Mouse (Mus musculus) liver, adult 2 months (tissue): Measurements from ENCODE around the gene Coa4. TPM values are rescaled to one million over a fixed set of nuclear protein-coding genes. Genes with fewer than 3 reads are reported as not detected.
A peak's percentile ranks its signal among the peaks of the same experiment; 100 is the strongest.

Source experiments
- DNase-seq: peaks from one replicate; pipeline ENCODE4 v3.0.0-alpha.2; 2011; ENCODE audit warnings: low read depth, low spot score; ENCODE audit errors: extremely low read depth
- H3K27ac ChIP-seq: fragments of 200-500 bp; replicated peaks from 2 replicates; pipeline ENCODE4 v1.5.1; 2012; ENCODE audit warnings: low read depth, mild to moderate bottlenecking, control low read depth, inconsistent platforms, low read length; ENCODE audit not compliant: insufficient read depth
- H3K27me3 ChIP-seq: fragments of 200-500 bp; 2 replicates; pipeline ENCODE4 v1.6.1; 2012; ENCODE audit warnings: mild to moderate bottlenecking, moderate library complexity, low read length, inconsistent platforms; ENCODE audit not compliant: control insufficient read depth, insufficient read depth
- H3K36me3 ChIP-seq: fragments of 200-500 bp; 2 replicates; pipeline ENCODE4 v1.6.1; 2012; ENCODE audit warnings: low read length, inconsistent platforms; ENCODE audit not compliant: control insufficient read depth, insufficient read depth
- H3K4me1 ChIP-seq: fragments of 200-500 bp; 2 replicates; pipeline ENCODE4 v1.6.1; 2011; ENCODE audit warnings: low read length; ENCODE audit not compliant: control insufficient read depth, insufficient read depth
- H3K4me3 ChIP-seq: fragments of 200-500 bp; 2 replicates; pipeline ENCODE4 v1.5.1; 2011; ENCODE audit warnings: low read depth, mild to moderate bottlenecking, control low read depth, low read length, moderate library complexity; ENCODE audit not compliant: insufficient read depth
- H3K79me2 ChIP-seq: fragments of 200-500 bp; 2 replicates; pipeline ENCODE4 v1.6.1; 2012; ENCODE audit warnings: inconsistent platforms, mild to moderate bottlenecking, low read length, moderate library complexity; ENCODE audit not compliant: control insufficient read depth, insufficient read depth
- H3K9ac ChIP-seq: fragments of 200-500 bp; 2 replicates; pipeline ENCODE4 v1.6.1; 2012; ENCODE audit warnings: low read depth, mild to moderate bottlenecking, control low read depth, inconsistent platforms, low read length
- CTCF ChIP-seq: fragments of 200-500 bp; IDR thresholded peaks from 2 replicates; pipeline ENCODE4 v1.5.1; 2011; ENCODE audit warnings: low read depth, low read length, control low read depth
- POLR2A ChIP-seq: fragments of 200-500 bp; IDR thresholded peaks from 2 replicates; pipeline ENCODE4 v1.6.1; 2011; ENCODE audit warnings: low read length, control low read depth; ENCODE audit not compliant: insufficient read depth; ENCODE audit errors: extremely low read depth
- WGBS: fragments of 180-500 bp; shearing (Covaris S2); methylation state at CpG from one replicate; pipeline ENCODE4 v1.1.7; 2018; 5-methylcytosine and 5-hydroxymethylcytosine counted together
- polyA plus RNA-seq: library from polyadenylated mRNA; depleted of rRNA; stranded (reverse); fragments of >200 nt; gene quantifications from 2 replicates; pipeline ENCODE4 v1.2.3, GENCODE M21; 2012
- total RNA-seq: library from RNA; depleted of rRNA; stranded (reverse); fragments of >200 nt; gene quantifications from 2 replicates; pipeline ENCODE4 v1.2.3, GENCODE M21; 2014

Coa4 gene
- total and polyA plus RNA-seq, 2 experiments: 10.7 to 11.6 TPM

DNA sequence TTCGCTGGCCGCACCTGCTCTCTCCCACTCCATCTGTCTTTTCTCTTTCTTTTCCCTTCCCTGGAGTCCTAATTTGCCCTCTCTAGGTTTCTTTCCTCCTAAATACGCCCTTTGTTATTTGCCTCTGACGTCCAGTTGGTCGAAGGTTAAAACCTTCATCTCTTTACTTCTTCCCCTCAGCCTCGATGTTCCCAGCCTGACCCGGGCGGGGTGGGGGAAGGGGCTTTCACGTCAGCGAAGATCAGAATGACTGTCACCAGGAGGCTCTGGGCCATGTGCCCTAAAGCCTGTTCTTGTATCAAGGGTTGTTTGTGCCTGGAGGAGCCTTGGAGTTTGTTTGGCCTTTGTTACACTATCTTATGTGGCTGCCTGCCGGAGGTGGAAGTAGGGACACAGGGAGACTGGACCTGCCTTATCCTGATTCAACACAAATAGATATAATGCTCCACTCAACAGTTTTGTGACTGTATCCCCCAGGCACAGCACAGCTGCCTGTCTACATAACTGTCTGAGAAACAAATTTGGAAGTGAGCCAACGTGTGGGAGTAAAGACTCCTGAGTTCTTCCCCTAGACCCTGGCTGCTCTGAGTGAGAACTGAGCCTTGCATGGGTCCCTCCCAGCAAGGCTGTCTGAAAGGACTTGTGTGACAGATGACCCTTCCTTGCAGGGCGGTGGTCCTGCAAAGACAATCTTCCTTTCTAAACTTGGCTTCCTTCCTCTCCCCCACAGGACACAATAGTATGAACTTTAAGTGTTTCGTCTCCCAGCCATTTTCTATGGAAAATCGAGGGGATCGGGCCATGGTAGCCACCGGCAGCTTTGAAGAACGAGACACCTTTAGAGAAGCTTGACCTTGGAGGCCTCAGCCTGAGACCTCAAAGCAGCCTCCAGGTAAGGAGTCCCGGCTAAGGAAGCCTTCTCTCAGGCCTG, 43.1 kb upstream of the Coa4 start:
- Histone ChIP-seq H3K36me3 (no peaks in the 10 kb centered on the region), H3K79me2 (no peaks in the 10 kb centered on the region), H3K27ac (peak overlapping the region; percentile 48), H3K4me3 (peak overlapping the region; percentile 69), H3K4me1 (peaks cover 11% of the 10 kb centered on the region), H3K9ac (peak overlapping the region; percentile 68), H3K27me3 (no peaks in the 10 kb centered on the region)
- no peak for DNase-seq
- 31% methylated on average over 19 of the region's 19 CpGs for WGBS
- TF ChIP-seq CTCF (no peak), POLR2A (no peak)

DNA sequence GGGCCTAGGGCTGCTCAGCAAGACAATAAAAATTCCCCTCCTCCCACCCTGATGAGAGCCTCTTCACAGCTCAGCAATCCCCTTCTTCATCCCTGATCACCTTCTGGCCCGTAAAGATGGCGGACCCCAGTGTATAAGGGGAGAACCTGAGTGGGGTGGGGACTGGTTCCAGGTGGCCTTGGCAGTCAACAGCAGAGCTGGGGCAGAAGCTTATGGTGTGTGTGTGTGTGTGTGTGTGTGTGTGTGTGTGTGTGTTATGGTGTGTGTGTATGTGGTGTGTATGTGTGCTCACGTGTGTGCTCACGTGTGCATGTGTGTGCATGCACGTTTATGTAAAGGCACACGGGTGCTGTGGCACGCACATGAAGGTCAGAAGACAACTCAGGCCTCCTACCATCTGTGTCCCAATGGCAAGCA, 42.4 kb upstream of the Coa4 start:
- no peak for DNase-seq
- WGBS: 85% methylated on average over 7 of the region's 7 CpGs
- Histone ChIP-seq H3K4me3 (peak overlapping the region; percentile 69), H3K27ac (peak overlapping the region; percentile 48; the same call in 1 of the 2 replicates), H3K27me3 (no peaks in the 10 kb centered on the region), H3K4me1 (peaks cover 11% of the 10 kb centered on the region), H3K79me2 (no peaks in the 10 kb centered on the region), H3K9ac (peak overlapping the region; percentile 68), H3K36me3 (no peaks in the 10 kb centered on the region)
- no peak for TF ChIP-seq POLR2A
- no peak for TF ChIP-seq CTCF

DNA sequence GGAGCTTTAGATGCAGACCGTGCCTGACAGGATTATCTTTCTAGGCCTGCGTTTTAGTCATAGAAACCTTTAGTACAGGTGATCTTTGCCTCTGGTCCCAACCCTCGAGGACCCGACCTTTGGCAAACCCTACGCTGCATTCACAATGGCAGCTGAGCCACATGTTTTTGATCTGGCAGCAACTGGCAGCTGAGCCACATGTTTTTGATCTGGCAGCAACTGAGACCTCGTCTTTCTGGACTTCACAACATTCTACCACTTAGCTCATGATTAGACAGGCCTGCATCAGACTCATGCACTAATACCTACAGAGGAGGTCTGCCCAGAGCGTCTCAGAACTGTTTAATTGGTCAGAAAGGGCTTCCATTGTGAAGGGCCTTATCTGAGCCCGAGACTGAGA, 41.8 kb upstream of the Coa4 start:
- Histone ChIP-seq H3K36me3 (no peaks in the 10 kb centered on the region), H3K4me3 (peak overlapping the region; percentile 54), H3K9ac (peak overlapping the region; percentile 63), H3K27ac (peak overlapping the region; percentile 68), H3K79me2 (no peaks in the 10 kb centered on the region), H3K4me1 (peaks cover 11% of the 10 kb centered on the region), H3K27me3 (no peaks in the 10 kb centered on the region)
- 19% methylated on average over 8 of the region's 8 CpGs for WGBS
- peak; percentile 71 for DNase-seq
- TF ChIP-seq CTCF (no peak), POLR2A (no peak)

DNA sequence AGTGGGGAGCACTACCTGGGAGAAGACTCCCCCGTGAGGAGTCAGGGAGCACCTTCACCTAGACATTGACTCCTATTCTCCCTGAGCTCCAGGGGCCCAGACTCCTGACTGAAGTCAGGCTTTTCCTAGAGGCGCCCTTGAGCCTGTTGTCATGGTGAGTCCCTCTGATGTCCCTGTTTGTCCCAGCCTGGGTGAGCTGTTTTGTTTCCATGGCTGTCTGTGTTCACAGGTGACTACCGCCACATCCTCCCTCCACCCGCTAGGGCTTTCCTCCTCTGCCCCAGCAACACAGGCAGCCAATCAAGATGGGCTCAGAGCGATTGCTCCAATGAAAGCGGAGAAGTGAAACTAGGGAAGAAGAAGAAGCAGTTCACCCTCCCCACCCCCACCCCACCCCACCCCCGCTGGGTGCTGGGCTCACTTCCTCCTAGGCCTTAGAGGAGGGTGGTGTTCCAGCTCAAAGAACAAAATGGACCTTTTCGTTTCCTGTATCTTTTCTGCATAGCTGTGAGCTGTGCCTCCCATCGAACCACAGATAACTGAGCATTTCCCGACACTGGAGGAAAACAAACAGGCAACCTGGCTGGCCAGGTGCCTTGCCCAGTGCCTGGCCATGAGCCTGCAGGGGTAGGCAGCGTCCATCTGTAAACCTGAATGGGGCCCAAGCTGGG, 41.2 kb upstream of the Coa4 start:
- H3K36me3 ChIP-seq: no peaks in the 10 kb centered on the region
- TF ChIP-seq POLR2A (no peak), CTCF (no peak)
- no peaks in the 10 kb centered on the region for H3K27me3 ChIP-seq
- peak overlapping the region; percentile 63 for H3K9ac ChIP-seq
- peak; percentile 46 for DNase-seq
- H3K4me1 ChIP-seq: peaks cover 11% of the 10 kb centered on the region
- H3K27ac ChIP-seq: peak overlapping the region; percentile 68
- WGBS: 33% methylated on average over 11 of the region's 11 CpGs
- H3K79me2 ChIP-seq: no peaks in the 10 kb centered on the region
- H3K4me3 ChIP-seq: peak overlapping the region; percentile 54

DNA sequence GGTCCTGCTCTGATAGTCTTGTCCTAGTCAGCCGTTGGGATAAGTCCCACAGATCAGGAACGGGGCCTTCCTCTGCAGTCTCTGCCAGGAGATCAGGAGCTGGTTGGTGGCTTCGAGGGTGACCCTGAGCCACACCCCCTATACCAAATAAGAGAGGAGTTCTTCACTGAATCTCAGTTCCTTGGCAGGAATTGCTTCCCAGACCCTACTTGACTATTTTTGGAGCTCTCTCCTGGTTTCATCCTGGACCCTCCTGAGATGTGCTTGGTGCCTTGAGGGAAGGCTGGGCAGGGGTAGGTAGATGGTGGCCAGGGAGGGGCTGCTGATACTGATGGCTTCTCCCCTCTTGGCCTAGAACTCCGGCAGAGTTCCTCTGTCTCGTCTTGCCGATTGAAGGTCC, 40.5 kb upstream of the Coa4 start:
- Histone ChIP-seq H3K36me3 (no peaks in the 10 kb centered on the region), H3K4me1 (peaks cover 11% of the 10 kb centered on the region), H3K79me2 (no peaks in the 10 kb centered on the region), H3K4me3 (no peak overlapping the region), H3K27me3 (no peaks in the 10 kb centered on the region), H3K9ac (peak overlapping the region; percentile 17; the same call in 1 of the 2 replicates), H3K27ac (peak overlapping the region; percentile 51)
- WGBS: 66% methylated on average over 6 of the region's 6 CpGs
- DNase-seq: no peak
- TF ChIP-seq CTCF: no peak
- no peak for TF ChIP-seq POLR2A

DNA sequence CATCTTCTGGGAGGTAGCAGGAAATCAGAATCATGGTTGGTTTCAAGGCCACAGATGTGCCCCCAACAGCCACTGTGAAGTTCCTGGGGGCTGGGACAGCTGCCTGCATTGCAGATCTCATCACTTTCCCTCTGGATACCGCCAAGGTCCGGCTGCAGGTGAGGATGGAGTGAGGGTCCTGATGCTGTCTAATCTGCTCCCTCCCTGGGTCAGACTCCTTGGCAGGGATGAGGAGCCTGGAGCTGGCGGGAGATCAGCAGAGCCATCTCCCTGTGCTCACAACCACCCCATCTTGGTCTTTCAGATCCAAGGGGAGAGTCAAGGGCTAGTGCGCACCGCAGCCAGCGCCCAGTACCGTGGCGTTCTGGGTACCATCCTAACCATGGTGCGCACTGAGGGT, 40.1 kb upstream of the Coa4 start:
- Histone ChIP-seq H3K4me3 (no peak overlapping the region), H3K27ac (no peak overlapping the region), H3K9ac (no peak overlapping the region; the same call in 1 of the 2 replicates), H3K4me1 (peaks cover 11% of the 10 kb centered on the region), H3K79me2 (no peaks in the 10 kb centered on the region), H3K27me3 (no peaks in the 10 kb centered on the region), H3K36me3 (no peaks in the 10 kb centered on the region)
- WGBS: 98% methylated on average over 9 of the region's 9 CpGs
- TF ChIP-seq POLR2A (no peak), CTCF (no peak)
- DNase-seq: no peak
